Mouse (Mus musculus): ENCODE results near the gene Vmn2r8. TPM values are rescaled to one million over a fixed set of nuclear protein-coding genes. Genes with fewer than 3 reads are reported as not detected.

The Vmn2r8 gene
- polyA plus RNA-seq, 1 experiment = not detected

- TF ChIP-seq USF1 (IDR thresholded peaks at IDR 0.05; ENCODE audit: low read depth) = no peak
- no peak for TF ChIP-seq FOSL1 (IDR thresholded peaks at IDR 0.05; ENCODE audit: insufficient read depth, low read length, poor library complexity, severe bottlenecking)
- no peak for TF ChIP-seq MYOD1 (IDR thresholded peaks at IDR 0.05; ENCODE audit: control insufficient read depth, insufficient read length, low read depth)
- no peak for TF ChIP-seq CTCF (IDR thresholded peaks at IDR 0.05; ENCODE audit: control insufficient read depth, insufficient read depth, insufficient read length)
- H3K36me3 ChIP-seq (ENCODE audit: control insufficient read depth, insufficient read depth) = no peaks in the 10 kb centered on the region
- H3ac ChIP-seq (ENCODE audit: control insufficient read depth, insufficient read length, low read depth) = no peak overlapping the region
- no peaks in the 10 kb centered on the region for H3K79me3 ChIP-seq (ENCODE audit: low read depth)
- H3K79me2 ChIP-seq (ENCODE audit: control insufficient read depth, insufficient read depth) = no peaks in the 10 kb centered on the region
- H3K27me3 ChIP-seq (ENCODE audit: control insufficient read depth, insufficient read depth, insufficient read length) = no peaks in the 10 kb centered on the region
- H3K4me3 ChIP-seq (ENCODE audit: insufficient read depth, poor library complexity, severe bottlenecking) = no peak overlapping the region
Measured at GRCm38 (mm10) chr5:108744629-108745028, 64.0 kb downstream of the Vmn2r8 start.

GRCm38 (mm10) chr5:108743856-108744255, 64.8 kb downstream of the Vmn2r8 start:
- Histone ChIP-seq H3K27me3 (ENCODE audit: control insufficient read depth, insufficient read depth, insufficient read length) (no peaks in the 10 kb centered on the region), H3ac (ENCODE audit: control insufficient read depth, insufficient read length, low read depth) (no peak overlapping the region), H3K79me2 (ENCODE audit: control insufficient read depth, insufficient read depth) (no peaks in the 10 kb centered on the region), H3K36me3 (ENCODE audit: control insufficient read depth, insufficient read depth) (no peaks in the 10 kb centered on the region), H3K79me3 (ENCODE audit: low read depth) (no peaks in the 10 kb centered on the region), H3K4me3 (ENCODE audit: insufficient read depth, poor library complexity, severe bottlenecking) (no peak overlapping the region)
- TF ChIP-seq CEBPB (IDR thresholded peaks at IDR 0.05; ENCODE audit: low read depth) (no peak), MAX (IDR thresholded peaks at IDR 0.05) (no peak), CTCF (IDR thresholded peaks at IDR 0.05; ENCODE audit: control insufficient read depth, insufficient read depth, insufficient read length) (no peak), USF1 (IDR thresholded peaks at IDR 0.05; ENCODE audit: low read depth) (no peak)

DNA sequence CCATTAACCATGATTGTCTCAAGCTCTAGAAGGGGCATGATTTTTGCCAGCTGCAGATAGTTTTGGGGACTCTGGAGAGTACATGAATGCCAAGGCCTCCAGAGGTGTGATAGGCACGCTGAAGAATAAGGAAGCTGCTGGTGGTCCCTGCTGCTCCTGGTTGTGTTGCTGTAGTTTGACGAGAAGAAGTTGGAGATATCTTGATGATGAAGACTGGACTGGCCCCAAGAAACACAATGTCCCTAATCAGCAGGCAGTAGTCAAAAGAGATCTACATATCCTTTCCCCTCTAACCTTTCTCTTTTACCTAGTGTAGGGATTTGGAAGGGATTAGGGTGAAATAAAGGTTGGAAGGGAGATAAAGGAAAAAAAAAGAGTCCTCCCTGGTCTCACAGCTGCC, 66.1 kb downstream of the Vmn2r8 start:
- Histone ChIP-seq H3K36me3 (ENCODE audit: control insufficient read depth, insufficient read depth) (no peaks in the 10 kb centered on the region), H3ac (ENCODE audit: control insufficient read depth, insufficient read length, low read depth) (no peak overlapping the region), H3K79me2 (ENCODE audit: control insufficient read depth, insufficient read depth) (no peaks in the 10 kb centered on the region), H3K27me3 (ENCODE audit: control insufficient read depth, insufficient read depth, insufficient read length) (no peaks in the 10 kb centered on the region), H3K79me3 (ENCODE audit: low read depth) (no peaks in the 10 kb centered on the region), H3K4me3 (ENCODE audit: insufficient read depth, poor library complexity, severe bottlenecking) (no peak overlapping the region)
- no peak for TF ChIP-seq MYOD1 (IDR thresholded peaks at IDR 0.05; ENCODE audit: control insufficient read depth, insufficient read length, low read depth)
- no peak for TF ChIP-seq CEBPB (IDR thresholded peaks at IDR 0.05; ENCODE audit: low read depth)
- TF ChIP-seq FOSL1 (IDR thresholded peaks at IDR 0.05; ENCODE audit: insufficient read depth, low read length, poor library complexity, severe bottlenecking) = no peak
- no peak for TF ChIP-seq USF1 (IDR thresholded peaks at IDR 0.05; ENCODE audit: low read depth)
- no peak for TF ChIP-seq CTCF (IDR thresholded peaks at IDR 0.05; ENCODE audit: control insufficient read depth, insufficient read depth, insufficient read length)
- no peak for TF ChIP-seq MYOG (IDR thresholded peaks at IDR 0.05; ENCODE audit: control insufficient read depth, extremely low read depth, insufficient read length)
- TF ChIP-seq MAX (IDR thresholded peaks at IDR 0.05) = no peak

DNA sequence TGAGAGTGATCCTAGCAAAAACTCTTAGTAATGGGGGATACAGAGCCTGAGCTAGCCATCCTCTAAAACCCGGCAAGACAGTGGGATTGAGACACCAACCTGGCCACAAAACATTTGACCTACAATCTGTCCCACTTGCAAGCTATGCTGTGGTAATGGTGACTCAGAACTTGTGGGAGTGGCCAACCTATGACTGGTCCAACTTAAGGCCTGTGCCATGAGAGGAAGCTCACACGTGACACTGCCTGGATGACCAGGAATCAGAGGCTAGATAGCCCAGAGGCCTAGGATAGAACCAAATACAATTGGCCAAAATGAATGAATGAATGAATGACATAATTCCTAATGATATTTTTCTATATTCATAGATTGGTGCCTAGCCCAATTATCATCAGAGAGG, 66.8 kb downstream of the Vmn2r8 start:
- Histone ChIP-seq H3K36me3 (ENCODE audit: control insufficient read depth, insufficient read depth) (no peaks in the 10 kb centered on the region), H3K4me3 (ENCODE audit: insufficient read depth, poor library complexity, severe bottlenecking) (no peak overlapping the region), H3K27me3 (ENCODE audit: control insufficient read depth, insufficient read depth, insufficient read length) (no peaks in the 10 kb centered on the region), H3K79me3 (ENCODE audit: low read depth) (no peaks in the 10 kb centered on the region), H3ac (ENCODE audit: control insufficient read depth, insufficient read length, low read depth) (no peak overlapping the region), H3K79me2 (ENCODE audit: control insufficient read depth, insufficient read depth) (no peaks in the 10 kb centered on the region)
- TF ChIP-seq CTCF (IDR thresholded peaks at IDR 0.05; ENCODE audit: control insufficient read depth, insufficient read depth, insufficient read length) (no peak), MYOG (IDR thresholded peaks at IDR 0.05; ENCODE audit: control insufficient read depth, extremely low read depth, insufficient read length) (no peak), MYOD1 (IDR thresholded peaks at IDR 0.05; ENCODE audit: control insufficient read depth, insufficient read length, low read depth) (peak; percentile 23), MAX (IDR thresholded peaks at IDR 0.05) (no peak), CEBPB (IDR thresholded peaks at IDR 0.05; ENCODE audit: low read depth) (peak; percentile 38), FOSL1 (IDR thresholded peaks at IDR 0.05; ENCODE audit: insufficient read depth, low read length, poor library complexity, severe bottlenecking) (no peak), USF1 (IDR thresholded peaks at IDR 0.05; ENCODE audit: low read depth) (peak; percentile 85)

Other genes with a start within 250 kb of the Vmn2r8 start
- gene Gak, start 179.1 kb downstream of the Vmn2r8 start, polyA plus RNA-seq (2012; fragmentation: generic; extraction: Trizol) = 44.0 TPM
- 9.1 TPM for gene Tmem175, start 179.1 kb downstream of the Vmn2r8 start, polyA plus RNA-seq (2012; fragmentation: generic; extraction: Trizol)
- gene Idua, start 148.5 kb downstream of the Vmn2r8 start, polyA plus RNA-seq (2012; fragmentation: generic; extraction: Trizol) = 1.1 TPM
- gene Dgkq, start 139.2 kb downstream of the Vmn2r8 start, polyA plus RNA-seq (2012; fragmentation: generic; extraction: Trizol) = 4.7 TPM
- gene Slc26a1, start 133.3 kb downstream of the Vmn2r8 start, polyA plus RNA-seq (2012; fragmentation: generic; extraction: Trizol) = 0.11 TPM
- 30.9 TPM for gene Fgfrl1, start 116.5 kb downstream of the Vmn2r8 start, polyA plus RNA-seq (2012; fragmentation: generic; extraction: Trizol)
- gene Rnf212, start 33.9 kb downstream of the Vmn2r8 start, polyA plus RNA-seq (2012; fragmentation: generic; extraction: Trizol) = not detected
- gene Tmed11, start 13.5 kb downstream of the Vmn2r8 start, polyA plus RNA-seq (2012; fragmentation: generic; extraction: Trizol) = not detected
- gene Vmn2r9, start 43.8 kb upstream of the Vmn2r8 start, polyA plus RNA-seq (2012; fragmentation: generic; extraction: Trizol) = not detected
- gene Vmn2r10, start 197.7 kb upstream of the Vmn2r8 start, polyA plus RNA-seq (2012; fragmentation: generic; extraction: Trizol) = not detected

All from C2C12 (cell line).